Mouse (Mus musculus) kidney, postnatal 0 days (tissue): ENCODE data around the gene Six1. TPM values are rescaled to one million over a fixed set of nuclear protein-coding genes. Genes with fewer than 3 reads are reported as not detected.

Source experiments
- ATAC-seq: fragments of 200-750 bp; cut with Nextera tagmentation; replicated peaks from 2 replicates; pipeline ENCODE4 v1.8.0; 2017; ENCODE audit warnings: low read depth, moderate number of reproducible peaks, moderate TSS enrichment, moderate library complexity; ENCODE audit not compliant: low FRiP score
- DNase-seq: peaks from one replicate; pipeline ENCODE4 v3.0.0-alpha.2; 2016; ENCODE audit warnings: low spot score
- H3K27ac ChIP-seq: fragments of 300-500 bp; sonication (generic); 2 replicates; pipeline ENCODE4 v1.5.1; 2014; ENCODE audit warnings: mild to moderate bottlenecking
- H3K27me3 ChIP-seq: fragments of 300-500 bp; sonication (generic); 2 replicates; pipeline ENCODE4 v1.6.1; 2014; ENCODE audit warnings: low read length, mixed read lengths; ENCODE audit not compliant: insufficient read depth
- H3K36me3 ChIP-seq: fragments of 300-500 bp; sonication (generic); 2 replicates; pipeline ENCODE4 v1.6.1; 2014; ENCODE audit warnings: low read length, mixed read lengths; ENCODE audit not compliant: insufficient read depth
- H3K4me1 ChIP-seq: fragments of 300-500 bp; sonication (generic); replicated peaks from 2 replicates; pipeline ENCODE4 v1.6.1; 2014; ENCODE audit warnings: antibody characterized with exemption, low read length, mixed read lengths; ENCODE audit not compliant: insufficient read depth
- H3K4me2 ChIP-seq: fragments of 300-500 bp; sonication (generic); 2 replicates; pipeline ENCODE4 v1.6.1; 2014; ENCODE audit warnings: mild to moderate bottlenecking, low read length, moderate library complexity, mixed read lengths
- H3K4me3 ChIP-seq: fragments of 300-500 bp; sonication (generic); replicated peaks from 2 replicates; pipeline ENCODE4 v1.5.1; 2014; ENCODE audit warnings: low read depth, low read length
- H3K9ac ChIP-seq: fragments of 300-500 bp; sonication (generic); 2 replicates; pipeline ENCODE4 v1.6.1; 2014; ENCODE audit warnings: low read depth, low read length
- H3K9me3 ChIP-seq: fragments of 300-500 bp; sonication (generic); replicated peaks from 2 replicates; pipeline ENCODE4 v1.6.1; 2016; ENCODE audit warnings: low read length, inconsistent platforms, mixed read lengths
- CTCF ChIP-seq: IDR thresholded peaks from 2 replicates; pipeline ENCODE4 v1.5.1; 2016; ENCODE audit warnings: antibody characterized with exemption, low read depth, mild to moderate bottlenecking, moderate library complexity
- WGBS: fragments of 180-500 bp; shearing (Covaris S2); extraction: QIAGEN DNeasy Blood & Tissue Kit; methylation state at CpG from one replicate; pipeline ENCODE4 v1.1.7; 2014; 5-methylcytosine and 5-hydroxymethylcytosine counted together
- polyA plus RNA-seq: library from polyadenylated mRNA; unstranded; fragments of >200 nt; fragmentation: Nextera tagmentation; extraction: Ambion mirVana; gene quantifications from 2 replicates; pipeline ENCODE4 v1.2.1, GENCODE M21; 2015

Gene Six1
- polyA plus RNA-seq, 1 experiment from 2014 or later: 0.26 TPM

GRCm38 (mm10) chr12:73045724-73046606, 7.7 kb downstream of the Six1 start:
- DNase-seq (no peak), ATAC-seq (peak; percentile 40; the same call in 1 of the 2 replicates)
- Histone ChIP-seq H3K4me1 (peaks cover 18% of the 10 kb centered on the region), H3K36me3 (no peaks in the 10 kb centered on the region), H3K9ac (no peak overlapping the region), H3K27me3 (peaks cover 81% of the 10 kb centered on the region), H3K27ac (no peak overlapping the region), H3K4me2 (peak overlapping the region; percentile 79), H3K4me3 (peak overlapping the region; percentile 53), H3K9me3 (no peaks in the 10 kb centered on the region)
- TF ChIP-seq CTCF: no peak
- under 1% methylated on average over 83 of the region's 85 CpGs for WGBS

DNA sequence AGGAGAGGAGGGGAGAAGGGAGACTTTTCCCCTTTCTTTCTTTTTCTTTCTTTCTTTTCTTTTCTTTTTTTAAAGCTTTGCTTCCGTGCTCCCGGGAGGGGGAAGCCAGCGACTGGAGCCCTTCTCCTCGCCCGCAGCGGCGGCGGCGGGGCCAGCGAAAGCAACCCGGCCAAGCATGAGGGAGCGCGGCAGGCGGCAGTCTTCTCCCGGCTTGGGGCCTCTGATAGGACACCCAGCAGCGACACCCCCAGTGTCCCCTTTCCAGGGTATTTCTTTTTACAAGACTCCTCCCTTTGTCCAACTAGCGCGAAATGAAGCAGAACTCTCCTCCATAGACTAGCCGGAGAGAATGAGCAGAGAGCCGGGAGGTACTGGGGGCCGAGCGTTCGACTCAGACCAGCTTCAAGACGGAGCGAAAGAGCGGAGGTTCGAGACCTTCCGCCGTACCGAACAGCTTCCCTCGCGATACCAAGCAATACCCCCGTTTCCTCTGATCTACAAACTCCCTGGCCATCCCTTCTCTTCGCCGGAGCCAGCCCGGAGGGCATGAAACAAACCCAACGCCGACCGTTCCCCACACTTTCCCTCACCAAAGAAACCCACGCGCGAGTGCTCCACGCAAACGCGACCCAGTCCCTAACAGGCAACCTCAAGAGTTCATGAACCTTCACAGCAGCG, 8.5 kb downstream of the Six1 start:
- H3K27me3 ChIP-seq: peaks cover 79% of the 10 kb centered on the region
- no peak for ATAC-seq
- DNase-seq: no peak
- TF ChIP-seq CTCF: no peak; the same call in 1 of the 2 replicates
- peak overlapping the region; percentile 36; the same call in 1 of the 2 replicates for H3K9ac ChIP-seq
- H3K27ac ChIP-seq: no peak overlapping the region
- H3K36me3 ChIP-seq: no peaks in the 10 kb centered on the region
- H3K9me3 ChIP-seq: no peaks in the 10 kb centered on the region
- H3K4me1 ChIP-seq: peaks cover 18% of the 10 kb centered on the region
- H3K4me2 ChIP-seq: peak overlapping the region; percentile 79
- under 1% methylated on average over 46 of the region's 46 CpGs for WGBS
- peak overlapping the region; percentile 53 for H3K4me3 ChIP-seq

GRCm38 (mm10) chr12:73044221-73045045, 9.3 kb downstream of the Six1 start:
- TF ChIP-seq CTCF: no peak
- ATAC-seq: 0 out of 2 replicates have a peak, but pooled peaks have one; percentile 8
- peak overlapping the region; percentile 36; the same call in 1 of the 2 replicates for H3K9ac ChIP-seq
- H3K36me3 ChIP-seq: no peaks in the 10 kb centered on the region
- peaks cover 18% of the 10 kb centered on the region for H3K4me1 ChIP-seq
- peaks cover 79% of the 10 kb centered on the region for H3K27me3 ChIP-seq
- WGBS: 1% methylated on average over 53 of the region's 53 CpGs
- no peak for DNase-seq
- H3K27ac ChIP-seq: no peak overlapping the region
- H3K4me3 ChIP-seq: peak overlapping the region; percentile 53
- H3K9me3 ChIP-seq: no peaks in the 10 kb centered on the region
- peak overlapping the region; percentile 79 for H3K4me2 ChIP-seq

DNA sequence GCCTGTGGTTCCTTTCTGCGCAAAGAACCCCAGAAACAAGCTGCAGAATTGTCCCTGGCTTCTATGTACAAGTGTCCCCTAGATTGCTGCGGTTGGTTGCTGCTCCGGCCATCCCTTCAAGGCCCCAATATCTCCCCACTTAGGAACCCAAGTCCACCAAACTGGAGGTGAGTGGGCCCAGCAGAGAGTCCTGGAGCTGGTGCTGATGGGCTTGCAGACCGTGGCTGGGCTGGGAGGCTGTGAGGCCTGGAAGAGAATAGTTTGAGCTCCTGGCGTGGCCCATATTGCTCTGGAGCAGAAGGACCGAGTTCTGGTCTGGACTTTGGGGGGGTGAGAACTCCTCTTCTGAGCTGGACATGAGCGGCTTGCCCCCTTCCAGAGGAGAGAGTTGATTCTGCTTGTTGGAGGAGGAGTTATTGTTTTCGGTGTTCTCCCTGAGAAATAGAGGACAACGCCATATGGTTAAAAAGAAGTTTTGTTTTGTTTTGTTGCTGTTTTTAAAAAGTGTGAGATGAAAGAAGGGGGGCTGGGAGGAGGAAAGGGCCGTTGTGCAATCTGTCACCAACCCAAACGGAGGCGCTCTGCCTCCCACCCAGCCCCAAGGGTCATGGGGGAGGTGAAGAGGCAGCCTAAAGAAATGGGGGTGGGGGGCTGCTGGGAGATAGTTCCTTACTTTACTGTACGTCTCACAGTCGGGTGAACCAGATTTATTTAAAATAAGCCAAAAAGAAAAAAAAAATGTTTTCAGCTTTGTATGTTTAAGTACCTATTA, 10.1 kb downstream of the Six1 start:
- Histone ChIP-seq H3K36me3 (no peaks in the 10 kb centered on the region), H3K4me1 (peaks cover 18% of the 10 kb centered on the region), H3K9ac (no peak overlapping the region), H3K27ac (no peak overlapping the region), H3K27me3 (peaks cover 79% of the 10 kb centered on the region), H3K4me2 (no peak overlapping the region), H3K9me3 (no peaks in the 10 kb centered on the region), H3K4me3 (no peak overlapping the region)
- 15% methylated on average over 14 of the region's 14 CpGs for WGBS
- TF ChIP-seq CTCF: no peak
- DNase-seq: no peak
- no peak for ATAC-seq

- H3K4me2 ChIP-seq: no peak overlapping the region
- DNase-seq (no peak), ATAC-seq (no peak)
- H3K4me3 ChIP-seq: no peak overlapping the region
- WGBS: 23% methylated on average over 2 of the region's 2 CpGs
- H3K9ac ChIP-seq: no peak overlapping the region
- H3K9me3 ChIP-seq: no peaks in the 10 kb centered on the region
- peaks cover 18% of the 10 kb centered on the region for H3K4me1 ChIP-seq
- H3K27me3 ChIP-seq: peaks cover 78% of the 10 kb centered on the region
- no peak for TF ChIP-seq CTCF
- H3K36me3 ChIP-seq: no peaks in the 10 kb centered on the region
- H3K27ac ChIP-seq: no peak overlapping the region
These were observed 10.8 kb downstream of the Six1 start for GRCm38 (mm10) chr12:73042903-73043302.
